Mouse (Mus musculus): Measurements from ENCODE around the gene Gm13941.

Gm13941 gene

DNA sequence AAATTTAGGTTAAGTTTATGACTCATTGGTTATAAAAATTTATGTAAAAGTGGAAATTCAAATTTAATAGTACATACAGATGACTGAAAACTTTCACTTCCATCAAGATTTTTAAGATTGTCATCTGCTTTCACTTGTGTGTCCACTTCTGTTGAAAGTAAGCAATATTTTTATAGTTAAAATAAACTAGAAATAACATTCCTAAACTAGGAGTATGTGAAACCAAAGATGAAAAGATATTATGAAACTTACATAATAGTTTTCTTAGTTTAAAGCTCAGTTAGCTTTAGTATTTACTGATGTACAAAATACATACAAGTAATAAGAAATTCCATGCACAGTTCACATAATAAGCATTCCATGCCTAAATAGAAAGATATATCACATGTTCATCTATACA is at the start of gene Gm13941:
Gene Gm13941, minus strand, starts transcription at position 101 of the 400 bp plus-strand sequence.
- no peak for DNase-seq (ENCODE audit: low read depth, low spot score)

- DNase-seq (ENCODE audit: low read depth, low spot score), result no peak
Measured at GRCm38 (mm10) chr2:111152836-111153235, 47.1 kb upstream of the Gm13941 start, which contains the start of gene Gm15130. TSS of gene Gm15130 (minus strand) at chr2:111152936.

- no peak for DNase-seq (ENCODE audit: low read depth, low spot score)
Measured at GRCm38 (mm10) chr2:111135739-111136138, 30.0 kb upstream of the Gm13941 start.

- no peak for DNase-seq (ENCODE audit: low read depth, low spot score)
Measured at GRCm38 (mm10) chr2:111058586-111059261, 47.1 kb downstream of the Gm13941 start.
